Mouse (Mus musculus) ES-Bruce4 (cell line): ENCODE data around the gene Lax1.

Experiments used
- CTCF ChIP-seq: IDR thresholded peaks from one replicate; pipeline ENCODE4 v1.8.1; 2011; ENCODE audit warnings: low read depth, low read length
- EP300 ChIP-seq: IDR thresholded peaks from 2 replicates; pipeline ENCODE4 v1.6.1; 2011; ENCODE audit warnings: low read depth, low read length; ENCODE audit not compliant: insufficient read depth
- POLR2A ChIP-seq: IDR thresholded peaks from one replicate; pipeline ENCODE4 v1.8.1; 2011; ENCODE audit warnings: low read length; ENCODE audit not compliant: insufficient read depth

DNA sequence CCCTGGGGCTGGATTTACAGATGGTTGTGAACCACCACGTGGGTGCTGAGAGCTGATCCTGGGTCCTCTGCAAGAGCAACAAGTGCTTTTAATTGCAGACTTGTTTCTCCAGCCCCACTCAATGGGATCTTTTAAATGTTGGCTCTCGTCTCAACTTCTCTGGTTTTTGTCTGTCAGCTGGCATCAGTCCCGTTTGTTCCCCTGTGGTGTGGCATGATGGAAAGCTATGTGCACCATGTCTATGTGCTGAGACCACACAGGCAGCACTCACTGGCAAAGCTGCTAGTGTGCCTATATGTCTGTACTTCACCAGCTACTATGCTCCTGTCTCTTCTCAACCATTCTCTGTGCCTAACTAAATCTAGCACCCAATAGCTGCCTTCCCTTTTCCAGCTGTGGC lies 28.4 kb upstream of the Lax1 start:
- no peak for TF ChIP-seq CTCF
- no peak for TF ChIP-seq POLR2A
- TF ChIP-seq EP300 = no peak
